Mouse (Mus musculus) G1E (cell line): ENCODE data around the gene Rreb1. TPM values are rescaled to one million over a fixed set of nuclear protein-coding genes. Genes with fewer than 3 reads are reported as not detected.

Experiments
- ATAC-seq: 2 replicates; pipeline ENCODE4 v1.8.0; 2016; ENCODE audit warnings: mild to moderate bottlenecking; ENCODE audit not compliant: insufficient number of reproducible peaks, poor library complexity, low FRiP score, severe bottlenecking; ENCODE audit errors: extremely low read depth
- DNase-seq: peaks from one replicate; pipeline ENCODE4 v3.0.0; 2012; ENCODE audit warnings: low spot score
- H3K27me3 ChIP-seq: 2 replicates; pipeline ENCODE4 v1.6.1; 2012; ENCODE audit warnings: mild to moderate bottlenecking, low read length, inconsistent platforms; ENCODE audit not compliant: insufficient read depth
- H3K36me3 ChIP-seq: replicated peaks from 2 replicates; pipeline ENCODE3; 2012; ENCODE audit warnings: mild to moderate bottlenecking, inconsistent platforms
- H3K4me1 ChIP-seq: 2 replicates; pipeline ENCODE4 v1.6.1; 2012; ENCODE audit warnings: low read depth, low read length, inconsistent platforms, mixed read lengths; ENCODE audit not compliant: insufficient read depth
- H3K4me3 ChIP-seq: 2 replicates; pipeline ENCODE4 v1.5.1; 2012; ENCODE audit warnings: low read depth, mild to moderate bottlenecking, inconsistent platforms, low read length, moderate library complexity, mixed read lengths
- H3K9me3 ChIP-seq: replicated peaks from 2 replicates; pipeline ENCODE4 v1.6.1; 2012; ENCODE audit warnings: inconsistent platforms
- CTCF ChIP-seq: IDR thresholded peaks from 2 replicates; pipeline ENCODE4 v1.5.1; 2012; ENCODE audit warnings: low read depth, low read length, inconsistent platforms, mixed read lengths
- GATA1 ChIP-seq: IDR thresholded peaks from 2 replicates; pipeline ENCODE4 v1.6.1; 2012; ENCODE audit warnings: borderline replicate concordance, low read length, inconsistent platforms, mixed read lengths
- GATA2 ChIP-seq: IDR thresholded peaks from 2 replicates; pipeline ENCODE4 v1.6.1; 2012; ENCODE audit warnings: low read depth, low read length, inconsistent platforms, borderline replicate concordance
- POLR2AphosphoS5 ChIP-seq: IDR thresholded peaks from 2 replicates; pipeline ENCODE4 v1.6.1; 2012; ENCODE audit warnings: low read depth, low read length, inconsistent platforms; ENCODE audit not compliant: insufficient replicate concordance
- TAL1 ChIP-seq: conservative IDR thresholded peaks from 2 replicates; pipeline ENCODE4 v1.6.1; 2012; ENCODE audit warnings: low read depth, low read length, inconsistent platforms, mixed read lengths
- polyA plus RNA-seq: library from polyadenylated mRNA; stranded (reverse); fragments of >175 nt; gene quantifications from 2 replicates; pipeline ENCODE4 v1.2.3, GENCODE M21; 2012
- total RNA-seq, 2 experiments: library from RNA; stranded (forward) in 1 of 2; stranded (reverse) in 1 of 2; fragments of 200-1000 nt in 1 of 2; fragments of >200 nt in 1 of 2; fragmentation: Nextera tagmentation in 1 of 2; gene quantifications; 2 replicates each; pipeline ENCODE4 v1.2.3; 2014 to 2017

Gene Rreb1
- total and polyA plus RNA-seq, 3 experiments: 16.8 to 122 (median 87.2) TPM

- peaks cover 89% of the 10 kb centered on the region for H3K36me3 ChIP-seq
- TF ChIP-seq CTCF (no peak), GATA2 (no peak), POLR2AphosphoS5 (no peak), TAL1 (no peak), GATA1 (no peak)
- H3K4me3 ChIP-seq: no peak overlapping the region
- DNase-seq (no peak), ATAC-seq (no peak)
- no peaks in the 10 kb centered on the region for H3K27me3 ChIP-seq
- no peaks in the 10 kb centered on the region for H3K9me3 ChIP-seq
- peaks cover 79% of the 10 kb centered on the region for H3K4me1 ChIP-seq
These were observed 107.8 kb downstream of the Rreb1 start for GRCm38 (mm10) chr13:37886024-37886423.

GRCm38 (mm10) chr13:37894756-37895155 is 116.6 kb downstream of the Rreb1 start:
- Histone ChIP-seq H3K27me3 (no peaks in the 10 kb centered on the region), H3K4me1 (peaks cover 11% of the 10 kb centered on the region), H3K36me3 (peaks cover 98% of the 10 kb centered on the region), H3K4me3 (no peak overlapping the region), H3K9me3 (no peaks in the 10 kb centered on the region)
- no peak for ATAC-seq
- TF ChIP-seq GATA2 (no peak), GATA1 (no peak), POLR2AphosphoS5 (no peak), CTCF (no peak), TAL1 (no peak)
- DNase-seq: no peak

- Histone ChIP-seq H3K36me3 (peaks cover 98% of the 10 kb centered on the region), H3K4me1 (peaks cover 7% of the 10 kb centered on the region), H3K4me3 (no peak overlapping the region), H3K27me3 (no peaks in the 10 kb centered on the region), H3K9me3 (no peaks in the 10 kb centered on the region)
- TF ChIP-seq POLR2AphosphoS5: no peak
- no peak for TF ChIP-seq GATA1
- no peak for TF ChIP-seq TAL1
- TF ChIP-seq CTCF: no peak
- no peak for TF ChIP-seq GATA2
- ATAC-seq (no peak), DNase-seq (no peak)
These were observed 117.5 kb downstream of the Rreb1 start for GRCm38 (mm10) chr13:37895564-37896254.

- no peak overlapping the region for H3K4me3 ChIP-seq
- peaks cover 99% of the 10 kb centered on the region for H3K36me3 ChIP-seq
- TF ChIP-seq GATA2: no peak
- no peak for TF ChIP-seq GATA1
- TF ChIP-seq TAL1: no peak
- no peak for TF ChIP-seq CTCF
- no peak for TF ChIP-seq POLR2AphosphoS5
- H3K9me3 ChIP-seq: no peaks in the 10 kb centered on the region
- DNase-seq: no peak
- no peak for ATAC-seq
- H3K27me3 ChIP-seq: no peaks in the 10 kb centered on the region
- H3K4me1 ChIP-seq: peaks cover 7% of the 10 kb centered on the region
These were observed 118.2 kb downstream of the Rreb1 start for GRCm38 (mm10) chr13:37896423-37896822.

GRCm38 (mm10) chr13:37898772-37899171 is 120.6 kb downstream of the Rreb1 start:
- Histone ChIP-seq H3K4me1 (peaks cover 4% of the 10 kb centered on the region; the same call in 1 of the 2 replicates), H3K27me3 (no peaks in the 10 kb centered on the region), H3K9me3 (no peaks in the 10 kb centered on the region), H3K4me3 (no peak overlapping the region), H3K36me3 (peaks cover 97% of the 10 kb centered on the region)
- DNase-seq: no peak
- TF ChIP-seq GATA2 (no peak), CTCF (no peak), POLR2AphosphoS5 (no peak), TAL1 (no peak), GATA1 (no peak)
- ATAC-seq: no peak

- ATAC-seq (no peak), DNase-seq (no peak)
- no peaks in the 10 kb centered on the region for H3K9me3 ChIP-seq
- peaks cover 96% of the 10 kb centered on the region for H3K36me3 ChIP-seq
- no peak overlapping the region for H3K4me3 ChIP-seq
- TF ChIP-seq CTCF (no peak), TAL1 (no peak), POLR2AphosphoS5 (no peak), GATA1 (no peak), GATA2 (no peak)
- no peaks in the 10 kb centered on the region for H3K27me3 ChIP-seq
- H3K4me1 ChIP-seq: peaks cover 2% of the 10 kb centered on the region; the same call in 1 of the 2 replicates
These were observed 124.8 kb downstream of the Rreb1 start for GRCm38 (mm10) chr13:37903036-37903435.

- Histone ChIP-seq H3K4me1 (peaks cover 4% of the 10 kb centered on the region; the same call in 1 of the 2 replicates), H3K27me3 (no peaks in the 10 kb centered on the region), H3K36me3 (peaks cover 97% of the 10 kb centered on the region), H3K9me3 (no peaks in the 10 kb centered on the region), H3K4me3 (no peak overlapping the region)
- TF ChIP-seq GATA1 (no peak), GATA2 (no peak), TAL1 (no peak), CTCF (no peak), POLR2AphosphoS5 (no peak)
- ATAC-seq (no peak), DNase-seq (no peak)
These were observed 125.3 kb downstream of the Rreb1 start for GRCm38 (mm10) chr13:37903476-37903875.
